Comparison of ENCODE assay signal across 27 mouse cellular contexts in the genomic region with DNA sequence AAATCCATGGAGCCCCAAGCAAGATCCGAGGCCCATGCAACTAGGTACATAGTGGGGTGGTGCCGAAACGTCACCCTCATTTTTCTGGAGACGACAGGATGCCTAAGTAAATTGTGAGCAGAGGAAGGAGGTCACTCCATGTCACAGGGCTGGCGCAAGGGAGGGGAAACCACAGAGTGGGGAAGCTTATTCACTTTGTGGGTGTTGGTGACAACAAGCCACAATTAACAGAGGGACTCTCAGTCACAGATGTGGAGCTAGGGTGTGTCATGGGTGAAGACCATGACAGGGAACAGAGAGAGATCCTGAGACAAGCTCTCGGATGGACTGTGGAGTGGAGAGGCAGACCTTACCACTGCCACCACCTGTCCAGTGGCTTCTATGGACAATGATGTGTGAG. TPM values are rescaled to one million over a fixed set of nuclear protein-coding genes. Genes with fewer than 3 reads are reported as not detected.
DNase-seq lines count a peak whose midpoint lies in the region; ATAC-seq and TF ChIP-seq lines count a peak whose summit lies in the region.
"Had no signal": no experiment of that assay in that cellular context is flagged by ENCODE, and none has a peak within 500 bp of the region (broad histone marks: within the 10 kb centered on the region; RNA-seq: fewer than 3 reads in every experiment).

No protein-coding gene starts in this region.

- peak; percentile 73 for ATAC-seq in megakaryocyte, adult 5-6 weeks (ENCODE audit: poor library complexity, severe bottlenecking)
- ATAC-seq: forebrain, embryonic 15.5 days; hindbrain, embryonic 16.5 days; inflammation-experienced regulatory T-cells, adult 6 months had no signal

- peak overlapping the region; percentile 93 for H3K27ac ChIP-seq in bone marrow macrophage, adult 2 months (ENCODE audit: insufficient read depth, low read depth, low read length)
- H3K27ac ChIP-seq: embryonic facial prominence, embryonic 15.5 days; forebrain, embryonic 15.5 days; heart, embryonic 13.5 days; hindbrain, embryonic 12.5 days had no signal

- 62% methylated on average over 6 of the region's 6 CpGs for WGBS in lung, adult 2 months

- no peaks in the 10 kb centered on the region for H3K4me1 ChIP-seq in lung, adult 2 months (ENCODE audit: control insufficient read depth, insufficient read depth, low read length)
- peaks cover 27% of the 10 kb centered on the region for H3K4me1 ChIP-seq in bone marrow macrophage, adult 2 months (ENCODE audit: control insufficient read depth, insufficient read depth, low read length)
- H3K4me1 ChIP-seq: embryonic facial prominence, embryonic 15.5 days; forebrain, embryonic 15.5 days; heart, embryonic 13.5 days; hindbrain, embryonic 12.5 days had no signal

- no peak overlapping the region for H3K4me3 ChIP-seq in lung, adult 2 months (replicated peaks; ENCODE audit: extremely low read depth, low read depth, low read length)
- peak overlapping the region; percentile 11; the same call in 1 of the 2 replicates for H3K4me3 ChIP-seq in bone marrow macrophage, adult 2 months (ENCODE audit: insufficient read depth, low read length)
- H3K4me3 ChIP-seq: embryonic facial prominence, embryonic 15.5 days; erythroblast, embryonic 14.5 days; forebrain, embryonic 15.5 days; heart, embryonic 13.5 days; hindbrain, embryonic 12.5 days had no signal

- no peak for TF ChIP-seq POLR2A in lung, adult 2 months (IDR thresholded peaks at IDR 0.05; ENCODE audit: borderline replicate concordance, extremely low read depth, low read depth, low read length)
- no peak for TF ChIP-seq POLR2A in bone marrow macrophage, adult 2 months (IDR thresholded peaks at IDR 0.05; ENCODE audit: borderline replicate concordance, low read depth, low read length)

- DNase-seq in lung, postnatal 36 days, result peak; percentile 8
- no peak for DNase-seq in lung, adult 2 months
- DNase-seq in embryo, embryonic 10 days (ENCODE audit: low spot score), result no peak
- no peak for DNase-seq in kidney, postnatal 25 days
- no peak for DNase-seq in T-cell, adult 2 months (ENCODE audit: low spot score)
- DNase-seq: adrenal gland, adult 8-10 months; adrenal gland, postnatal 36 days; cerebellum, adult 11-12 months; cerebellum, adult 9-10 months; cerebellum, postnatal 36 days; embryo, embryonic 11 days; gastrocnemius, postnatal 10 days; heart, postnatal 36 days had no signal

- TF ChIP-seq CTCF in lung, adult 2 months (IDR thresholded peaks at IDR 0.05; ENCODE audit: insufficient read depth, low read length), result no peak
- no peak for TF ChIP-seq CTCF in bone marrow macrophage, adult 2 months (IDR thresholded peaks at IDR 0.05; ENCODE audit: low read depth, low read length)

RNA-seq across cellular contexts. Expression of gene Klk15, which starts 12.5 kb away (rescaled TPM):
- not detected in 2 replicates for polyA plus RNA-seq in lung, adult 2 months (2012; rRNA removed)
- not detected in 2 replicates for polyA plus RNA-seq in bone marrow macrophage, adult 2 months (2012; ENCODE audit: insufficient read depth, insufficient read length, missing spikeins)
- 0.55 TPM in 1 of 2 replicates, not detected in the other for total RNA-seq in megakaryocyte, adult 5-6 weeks (2015)
- total RNA-seq in megakaryocyte, adult 5-6 weeks (2017), result not detected in 2 replicates
- total RNA-seq: adrenal gland, adult 8-10 months; adrenal gland, postnatal 36 days; ES-E14; gastrocnemius, postnatal 10 days; heart, postnatal 36 days had no signal
- polyA plus RNA-seq: embryonic facial prominence, embryonic 11.5 days; embryonic facial prominence, embryonic 15.5 days; erythroblast, embryonic 14.5 days; forebrain, embryonic 11.5 days; forebrain, embryonic 15.5 days; gonadal fat pad, adult 2 months; heart, embryonic 13.5 days; heart, postnatal 0 days; hindbrain, embryonic 12.5 days; hindbrain, embryonic 16.5 days; inflammation-experienced regulatory T-cells, adult 6 months had no signal

RNA-seq across cellular contexts. Expression of gene Klk1b8, which starts 29.4 kb away (rescaled TPM):
- polyA plus RNA-seq in lung, adult 2 months (2012; rRNA removed), result not detected in 2 replicates
- polyA plus RNA-seq in bone marrow macrophage, adult 2 months (2012; ENCODE audit: insufficient read depth, insufficient read length, missing spikeins), result not detected in 2 replicates
- not detected in 2 replicates for total RNA-seq in megakaryocyte, adult 5-6 weeks (2015)
- not detected in 2 replicates for total RNA-seq in megakaryocyte, adult 5-6 weeks (2017)
- total RNA-seq: adrenal gland, adult 8-10 months; adrenal gland, postnatal 36 days; ES-E14; gastrocnemius, postnatal 10 days; heart, postnatal 36 days had no signal
- polyA plus RNA-seq: embryonic facial prominence, embryonic 11.5 days; embryonic facial prominence, embryonic 15.5 days; erythroblast, embryonic 14.5 days; forebrain, embryonic 11.5 days; forebrain, embryonic 15.5 days; heart, embryonic 13.5 days; heart, postnatal 0 days; hindbrain, embryonic 12.5 days; hindbrain, embryonic 16.5 days; inflammation-experienced regulatory T-cells, adult 6 months had no signal

RNA-seq across cellular contexts. Expression of gene Klk4, which starts 40.1 kb away (rescaled TPM):
- not detected in 2 replicates for polyA plus RNA-seq in lung, adult 2 months (2012; rRNA removed)
- polyA plus RNA-seq in bone marrow macrophage, adult 2 months (2012; ENCODE audit: insufficient read depth, insufficient read length, missing spikeins), result not detected in 2 replicates
- total RNA-seq in megakaryocyte, adult 5-6 weeks (2015), result not detected in 2 replicates
- not detected in 2 replicates for total RNA-seq in megakaryocyte, adult 5-6 weeks (2017)
- total RNA-seq: adrenal gland, adult 8-10 months; adrenal gland, postnatal 36 days; ES-E14; gastrocnemius, postnatal 10 days; heart, postnatal 36 days had no signal
- polyA plus RNA-seq: embryonic facial prominence, embryonic 11.5 days; erythroblast, embryonic 14.5 days; forebrain, embryonic 11.5 days; gonadal fat pad, adult 2 months; heart, embryonic 13.5 days; heart, postnatal 0 days; inflammation-experienced regulatory T-cells, adult 6 months had no signal

RNA-seq across cellular contexts. Expression of gene Klk1b1, which starts 45.5 kb away (rescaled TPM):
- polyA plus RNA-seq in lung, adult 2 months (2012; rRNA removed), result not detected in 2 replicates
- not detected in 2 replicates for polyA plus RNA-seq in bone marrow macrophage, adult 2 months (2012; ENCODE audit: insufficient read depth, insufficient read length, missing spikeins)
- not detected in 2 replicates for total RNA-seq in megakaryocyte, adult 5-6 weeks (2015)
- total RNA-seq in megakaryocyte, adult 5-6 weeks (2017), result not detected in 2 replicates
- total RNA-seq: adrenal gland, adult 8-10 months; adrenal gland, postnatal 36 days; ES-E14; gastrocnemius, postnatal 10 days; heart, postnatal 36 days had no signal
- polyA plus RNA-seq: embryonic facial prominence, embryonic 11.5 days; embryonic facial prominence, embryonic 15.5 days; erythroblast, embryonic 14.5 days; forebrain, embryonic 11.5 days; forebrain, embryonic 15.5 days; gonadal fat pad, adult 2 months; heart, embryonic 13.5 days; heart, postnatal 0 days; hindbrain, embryonic 12.5 days; hindbrain, embryonic 16.5 days; inflammation-experienced regulatory T-cells, adult 6 months had no signal

RNA-seq across cellular contexts. Expression of gene Klk1b9, which starts 54.8 kb away (rescaled TPM):
- polyA plus RNA-seq in lung, adult 2 months (2012; rRNA removed), result not detected in 2 replicates
- not detected in 2 replicates for polyA plus RNA-seq in bone marrow macrophage, adult 2 months (2012; ENCODE audit: insufficient read depth, insufficient read length, missing spikeins)
- not detected in 2 replicates for total RNA-seq in megakaryocyte, adult 5-6 weeks (2015)
- not detected in 2 replicates for total RNA-seq in megakaryocyte, adult 5-6 weeks (2017)
- total RNA-seq: adrenal gland, postnatal 36 days; ES-E14; gastrocnemius, postnatal 10 days; heart, postnatal 36 days had no signal
- polyA plus RNA-seq: embryonic facial prominence, embryonic 11.5 days; embryonic facial prominence, embryonic 15.5 days; erythroblast, embryonic 14.5 days; forebrain, embryonic 11.5 days; forebrain, embryonic 15.5 days; gonadal fat pad, adult 2 months; heart, embryonic 13.5 days; heart, postnatal 0 days; hindbrain, embryonic 12.5 days; hindbrain, embryonic 16.5 days had no signal
